Mouse (Mus musculus) embryo, embryonic 10 days (tissue): ENCODE measurements at regions not wholly inside any gene's neighbourhood (a gene's known extent, or its start where the extent isn't known, plus 50 kb on each side); places are given as distances from the start of the nearest gene placed in this dataset.
A peak's percentile ranks its signal among the peaks of the same experiment; 100 is the strongest.

ENCODE experiments used
- DNase-seq: peaks from one replicate; pipeline ENCODE4 v3.0.0-alpha.2; 2015; ENCODE audit warnings: low spot score

- DNase-seq = no peak
Observed at GRCm38 (mm10) chr2:173930606-173931177, 145.4 kb upstream of the Stx16 start.

- DNase-seq = no peak
Observed at GRCm38 (mm10) chr2:173935706-173936105, 140.4 kb upstream of the Stx16 start.

- no peak for DNase-seq
Observed at GRCm38 (mm10) chr2:173937531-173938439, 138.3 kb upstream of the Stx16 start.

GRCm38 (mm10) chr2:173938440-173938787, 137.7 kb upstream of the Stx16 start:
- DNase-seq = no peak

GRCm38 (mm10) chr2:173945441-173945840, 130.7 kb upstream of the Stx16 start:
- no peak for DNase-seq

- no peak for DNase-seq
Observed at GRCm38 (mm10) chr2:173948586-173948985, 127.5 kb upstream of the Stx16 start.

- DNase-seq = no peak
Observed at GRCm38 (mm10) chr2:173950164-173950891, 125.8 kb upstream of the Stx16 start.

- no peak for DNase-seq
Observed at GRCm38 (mm10) chr2:173966111-173966510, 110.0 kb upstream of the Stx16 start.

- no peak for DNase-seq
Observed at GRCm38 (mm10) chr2:173970789-173971188, 105.3 kb upstream of the Stx16 start.

- DNase-seq = peak; percentile 70
Observed at GRCm38 (mm10) chr2:173976314-173977053, 99.6 kb upstream of the Stx16 start.

GRCm38 (mm10) chr2:173977236-173978053, 98.7 kb upstream of the Stx16 start:
- DNase-seq = peak; percentile 61

- DNase-seq = no peak
Observed at GRCm38 (mm10) chr2:173978138-173978765, 97.9 kb upstream of the Stx16 start.

GRCm38 (mm10) chr2:173981036-173981435, 95.1 kb upstream of the Stx16 start:
- DNase-seq = no peak

- no peak for DNase-seq
Observed at GRCm38 (mm10) chr2:173987516-173987915, 88.6 kb upstream of the Stx16 start.

GRCm38 (mm10) chr2:173987921-173988320, 88.2 kb upstream of the Stx16 start:
- DNase-seq = no peak

GRCm38 (mm10) chr2:173988641-173989336, 87.3 kb upstream of the Stx16 start:
- no peak for DNase-seq

- DNase-seq = no peak
Observed at GRCm38 (mm10) chr2:173990664-173991063, 85.4 kb upstream of the Stx16 start.

- DNase-seq = no peak
Observed at GRCm38 (mm10) chr2:173991447-173991846, 84.7 kb upstream of the Stx16 start.

GRCm38 (mm10) chr2:173992041-173992440, 84.1 kb upstream of the Stx16 start:
- DNase-seq = peak; percentile 66

GRCm38 (mm10) chr2:173993431-173993955, 82.6 kb upstream of the Stx16 start:
- DNase-seq = no peak
